Mouse (Mus musculus): ENCODE measurements around the gene Twf1. TPM values are rescaled to one million over a fixed set of nuclear protein-coding genes. Genes with fewer than 3 reads are reported as not detected.

The Twf1 gene
- polyA plus RNA-seq, 1 experiment from 2014 or later: 112 TPM

DNA sequence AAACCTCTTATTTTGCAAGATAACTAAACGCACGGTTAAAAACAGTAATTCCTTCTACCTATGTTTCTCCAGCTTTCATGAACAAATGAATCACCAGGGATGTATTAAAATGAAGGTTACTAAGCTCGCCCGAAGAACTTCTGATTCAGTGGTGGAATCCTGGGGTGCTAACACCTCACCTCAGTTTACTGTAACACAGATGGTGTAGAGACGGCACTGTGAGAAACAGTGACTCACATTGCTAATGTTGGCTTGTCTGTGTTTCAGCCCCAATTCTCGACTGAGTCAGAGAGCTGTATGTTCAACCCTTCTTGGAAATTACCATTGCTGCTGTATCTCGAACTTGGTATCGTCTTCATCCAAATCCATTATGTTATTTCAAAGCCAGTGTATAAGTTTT, 18.1 kb upstream of the Twf1 start:
- no peaks in the 10 kb centered on the region for H3K4me1 ChIP-seq (ENCODE audit: control insufficient read depth, insufficient read depth, low read length)
- DNase-seq (ENCODE audit: low spot score, missing footprints): no peak
- H3K36me3 ChIP-seq (ENCODE audit: control insufficient read depth, insufficient read depth, low read length): no peaks in the 10 kb centered on the region
- H3K4me3 ChIP-seq (ENCODE audit: low read depth, low read length): no peak overlapping the region
- H3K9ac ChIP-seq (ENCODE audit: low read length): no peak overlapping the region
- 92% methylated on average over 8 of the region's 8 CpGs for WGBS
- H3K27me3 ChIP-seq (ENCODE audit: control insufficient read depth, insufficient read depth, low read length): no peaks in the 10 kb centered on the region
- no peaks in the 10 kb centered on the region for H3K9me3 ChIP-seq (ENCODE audit: control insufficient read depth, low read length)
- H3K27ac ChIP-seq (ENCODE audit: low read depth, low read length): no peak overlapping the region
- no peak for ATAC-seq (ENCODE audit: low FRiP score)
- no peak overlapping the region for H3K4me2 ChIP-seq

DNA sequence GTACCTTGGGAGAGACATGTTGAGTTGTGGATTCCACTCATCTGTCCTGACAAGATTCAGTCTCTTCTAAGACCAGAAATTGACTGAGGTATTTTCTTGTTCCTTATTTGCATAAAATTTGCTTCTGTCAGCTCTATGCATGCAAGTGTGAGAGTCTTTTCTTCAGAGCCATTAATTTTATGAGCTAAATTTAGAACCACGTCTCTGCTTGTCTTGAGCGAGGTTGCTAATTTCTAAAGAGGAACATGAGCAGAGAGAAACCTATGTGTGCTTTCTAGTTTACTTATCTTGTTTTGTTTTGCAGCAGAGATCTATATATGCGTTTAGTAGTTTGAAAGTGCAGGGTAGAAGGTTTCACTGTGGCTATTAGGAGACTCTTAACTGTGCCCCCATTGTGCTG, 12.8 kb upstream of the Twf1 start:
- no peak for DNase-seq (ENCODE audit: low spot score, missing footprints)
- H3K9me3 ChIP-seq (ENCODE audit: control insufficient read depth, low read length): no peaks in the 10 kb centered on the region

GRCm38 (mm10) chr15:94601339-94601738, 11.7 kb upstream of the Twf1 start:
- no peak overlapping the region for H3K27ac ChIP-seq (ENCODE audit: low read depth, low read length)
- H3K27me3 ChIP-seq (ENCODE audit: control insufficient read depth, insufficient read depth, low read length): no peaks in the 10 kb centered on the region
- no peaks in the 10 kb centered on the region for H3K36me3 ChIP-seq (ENCODE audit: control insufficient read depth, insufficient read depth, low read length)
- H3K4me2 ChIP-seq: no peak overlapping the region
- H3K4me1 ChIP-seq (ENCODE audit: control insufficient read depth, insufficient read depth, low read length): no peaks in the 10 kb centered on the region
- no peaks in the 10 kb centered on the region for H3K9me3 ChIP-seq (ENCODE audit: control insufficient read depth, low read length)
- no peak overlapping the region for H3K4me3 ChIP-seq (ENCODE audit: low read depth, low read length)
- no peak overlapping the region for H3K9ac ChIP-seq (ENCODE audit: low read length)
- no peak for DNase-seq (ENCODE audit: low spot score, missing footprints)
- 20% methylated on average over 3 of the region's 3 CpGs for WGBS
- 0 out of 2 replicates have a peak, but pooled peaks have one; percentile 46 for ATAC-seq (ENCODE audit: low FRiP score)

More for the DNA sequence above, 12.8 kb upstream of the Twf1 start:
- Histone ChIP-seq H3K9ac (ENCODE audit: low read length) (no peak overlapping the region), H3K27ac (ENCODE audit: low read depth, low read length) (no peak overlapping the region), H3K4me2 (no peak overlapping the region), H3K4me3 (ENCODE audit: low read depth, low read length) (no peak overlapping the region), H3K36me3 (ENCODE audit: control insufficient read depth, insufficient read depth, low read length) (no peaks in the 10 kb centered on the region), H3K4me1 (ENCODE audit: control insufficient read depth, insufficient read depth, low read length) (no peaks in the 10 kb centered on the region), H3K27me3 (ENCODE audit: control insufficient read depth, insufficient read depth, low read length) (no peaks in the 10 kb centered on the region)
- 80% methylated on average over 3 of the region's 3 CpGs for WGBS
- no peak for ATAC-seq (ENCODE audit: low FRiP score)

DNA sequence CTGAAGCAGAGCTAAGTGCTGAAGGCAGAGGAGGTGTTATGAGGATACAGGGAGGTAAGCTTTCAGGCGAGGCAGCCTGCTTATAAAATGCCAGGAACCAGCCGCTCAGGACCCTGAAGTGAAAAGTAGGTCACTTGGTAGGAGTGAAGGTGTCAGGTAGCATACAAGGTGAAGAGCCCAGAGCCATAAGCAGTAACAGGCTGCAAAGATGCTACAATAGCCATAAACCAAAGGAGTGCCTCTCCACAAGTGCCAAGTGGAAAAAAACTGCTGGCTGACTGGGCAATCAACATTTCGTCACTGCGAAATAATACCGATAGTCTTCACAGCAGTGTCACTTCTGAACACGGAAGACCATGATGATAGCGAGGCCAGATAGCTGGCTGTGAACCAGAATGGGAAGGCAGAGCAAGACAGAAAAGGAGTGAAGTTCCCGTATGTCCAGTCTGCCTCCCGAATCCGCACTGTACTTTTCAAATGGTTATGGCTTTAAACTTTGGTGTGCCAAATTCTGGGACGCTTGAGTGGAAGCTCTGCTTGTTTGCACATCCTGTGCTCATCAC, 10.5 kb upstream of the Twf1 start:
- H3K36me3 ChIP-seq (ENCODE audit: control insufficient read depth, insufficient read depth, low read length): no peaks in the 10 kb centered on the region
- H3K9ac ChIP-seq (ENCODE audit: low read length): no peak overlapping the region
- H3K27me3 ChIP-seq (ENCODE audit: control insufficient read depth, insufficient read depth, low read length): no peaks in the 10 kb centered on the region
- no peak overlapping the region for H3K4me2 ChIP-seq
- H3K9me3 ChIP-seq (ENCODE audit: control insufficient read depth, low read length): no peaks in the 10 kb centered on the region
- DNase-seq (ENCODE audit: low spot score, missing footprints): no peak
- H3K4me3 ChIP-seq (ENCODE audit: low read depth, low read length): no peak overlapping the region
- no peak for ATAC-seq (ENCODE audit: low FRiP score)
- no peaks in the 10 kb centered on the region for H3K4me1 ChIP-seq (ENCODE audit: control insufficient read depth, insufficient read depth, low read length)
- no peak overlapping the region for H3K27ac ChIP-seq (ENCODE audit: low read depth, low read length)
- WGBS: 85% methylated on average over 11 of the region's 11 CpGs

DNA sequence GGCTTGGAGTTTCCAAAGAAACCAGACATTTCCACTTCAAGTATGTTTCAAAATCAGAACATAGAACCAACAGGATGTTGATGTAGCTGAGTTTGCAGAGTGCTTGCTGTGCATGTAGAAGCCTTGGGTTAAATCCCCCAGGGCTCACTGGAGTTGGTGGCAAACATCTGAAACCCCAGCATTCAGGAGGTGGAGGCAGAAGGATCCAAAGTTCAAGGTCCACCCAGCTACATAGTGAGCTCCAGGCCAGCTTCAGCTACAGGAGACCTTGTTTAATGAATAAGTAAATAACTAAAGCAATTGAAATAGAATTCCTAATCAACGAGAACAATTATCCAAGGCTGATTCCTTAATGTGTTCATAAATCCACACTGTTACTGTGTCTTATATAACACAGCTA, 3.9 kb upstream of the Twf1 start:
- Histone ChIP-seq H3K9ac (ENCODE audit: low read length) (no peak overlapping the region), H3K27ac (ENCODE audit: low read depth, low read length) (no peak overlapping the region), H3K4me3 (ENCODE audit: low read depth, low read length) (no peak overlapping the region), H3K4me1 (ENCODE audit: control insufficient read depth, insufficient read depth, low read length) (peaks cover 5% of the 10 kb centered on the region; the same call in 1 of the 2 replicates), H3K27me3 (ENCODE audit: control insufficient read depth, insufficient read depth, low read length) (no peaks in the 10 kb centered on the region), H3K9me3 (ENCODE audit: control insufficient read depth, low read length) (no peaks in the 10 kb centered on the region), H3K36me3 (ENCODE audit: control insufficient read depth, insufficient read depth, low read length) (no peaks in the 10 kb centered on the region), H3K4me2 (no peak overlapping the region)
- DNase-seq (ENCODE audit: low spot score, missing footprints) (no peak), ATAC-seq (ENCODE audit: low FRiP score) (no peak)
- WGBS: 80% methylated on average over 1 of the region's 1 CpGs

DNA sequence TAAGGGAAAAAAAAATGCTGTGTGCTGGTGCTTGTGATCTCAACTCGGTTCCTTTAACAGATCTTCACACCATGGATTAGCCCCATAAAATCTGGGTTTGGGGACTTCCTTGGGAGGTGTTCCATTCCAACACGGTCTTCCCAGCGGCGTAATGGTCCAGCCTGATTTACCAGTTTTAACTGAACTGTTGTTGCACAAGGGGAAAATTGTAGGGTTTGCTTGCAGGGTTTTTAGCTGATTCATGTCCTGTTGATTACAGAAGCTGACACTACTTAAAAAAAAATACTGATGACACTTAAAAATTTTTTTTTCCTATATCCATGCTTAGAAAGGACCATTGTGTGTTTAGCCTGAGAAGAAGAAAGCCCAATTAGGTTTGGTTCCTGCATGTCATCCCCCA, 1.7 kb upstream of the Twf1 start:
- no peak overlapping the region for H3K9ac ChIP-seq (ENCODE audit: low read length)
- H3K36me3 ChIP-seq (ENCODE audit: control insufficient read depth, insufficient read depth, low read length): no peaks in the 10 kb centered on the region
- H3K9me3 ChIP-seq (ENCODE audit: control insufficient read depth, low read length): no peaks in the 10 kb centered on the region
- no peak overlapping the region for H3K4me3 ChIP-seq (ENCODE audit: low read depth, low read length)
- ATAC-seq (ENCODE audit: low FRiP score) (no peak), DNase-seq (ENCODE audit: low spot score, missing footprints) (no peak)
- H3K4me2 ChIP-seq: no peak overlapping the region
- no peaks in the 10 kb centered on the region for H3K27me3 ChIP-seq (ENCODE audit: control insufficient read depth, insufficient read depth, low read length)
- no peak overlapping the region for H3K27ac ChIP-seq (ENCODE audit: low read depth, low read length)
- 88% methylated on average over 4 of the region's 4 CpGs for WGBS
- peaks cover 10% of the 10 kb centered on the region; the same call in 1 of the 2 replicates for H3K4me1 ChIP-seq (ENCODE audit: control insufficient read depth, insufficient read depth, low read length)

DNA sequence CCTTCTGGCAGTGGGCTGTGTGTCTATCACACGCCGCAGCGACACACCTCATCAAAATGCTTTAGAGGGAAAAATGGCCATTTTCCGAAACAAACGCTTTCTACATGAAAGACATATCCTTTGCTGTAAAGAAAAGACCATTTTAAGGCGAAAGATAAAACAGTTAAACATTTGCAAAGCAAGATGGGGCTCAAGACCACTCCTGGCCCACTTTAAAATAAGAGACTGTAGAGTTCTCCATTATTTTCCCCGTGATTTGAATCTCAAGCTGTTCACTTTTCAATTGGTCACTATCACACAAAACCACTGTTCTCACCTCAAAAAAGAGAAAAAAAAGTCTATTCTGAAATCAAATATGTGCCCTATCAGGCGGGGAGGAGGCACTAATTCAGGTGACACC, 394 bp upstream of the Twf1 start:
- Histone ChIP-seq H3K9me3 (ENCODE audit: control insufficient read depth, low read length) (no peaks in the 10 kb centered on the region), H3K27me3 (ENCODE audit: control insufficient read depth, insufficient read depth, low read length) (no peaks in the 10 kb centered on the region), H3K36me3 (ENCODE audit: control insufficient read depth, insufficient read depth, low read length) (no peaks in the 10 kb centered on the region), H3K4me2 (peak overlapping the region; percentile 41), H3K4me1 (ENCODE audit: control insufficient read depth, insufficient read depth, low read length) (peaks cover 10% of the 10 kb centered on the region; the same call in 1 of the 2 replicates), H3K27ac (ENCODE audit: low read depth, low read length) (no peak overlapping the region), H3K9ac (ENCODE audit: low read length) (peak overlapping the region; percentile 57), H3K4me3 (ENCODE audit: low read depth, low read length) (peak overlapping the region; percentile 91)
- ATAC-seq (ENCODE audit: low FRiP score) (peak; percentile 14), DNase-seq (ENCODE audit: low spot score, missing footprints) (peak; percentile 93)
- WGBS: 13% methylated on average over 8 of the region's 8 CpGs

GRCm38 (mm10) chr15:94587826-94588715, 1.6 kb downstream of the Twf1 start:
- Histone ChIP-seq H3K36me3 (ENCODE audit: control insufficient read depth, insufficient read depth, low read length) (peaks cover 7% of the 10 kb centered on the region; the same call in 1 of the 2 replicates), H3K27me3 (ENCODE audit: control insufficient read depth, insufficient read depth, low read length) (no peaks in the 10 kb centered on the region), H3K27ac (ENCODE audit: low read depth, low read length) (no peak overlapping the region), H3K9ac (ENCODE audit: low read length) (no peak overlapping the region), H3K4me3 (ENCODE audit: low read depth, low read length) (no peak overlapping the region), H3K9me3 (ENCODE audit: control insufficient read depth, low read length) (no peaks in the 10 kb centered on the region), H3K4me1 (ENCODE audit: control insufficient read depth, insufficient read depth, low read length) (peaks cover 10% of the 10 kb centered on the region; the same call in 1 of the 2 replicates), H3K4me2 (no peak overlapping the region)
- DNase-seq (ENCODE audit: low spot score, missing footprints) (no peak), ATAC-seq (ENCODE audit: low FRiP score) (no peak)
- 91% methylated on average over 9 of the region's 9 CpGs for whole genome bisulfite sequencing

DNA sequence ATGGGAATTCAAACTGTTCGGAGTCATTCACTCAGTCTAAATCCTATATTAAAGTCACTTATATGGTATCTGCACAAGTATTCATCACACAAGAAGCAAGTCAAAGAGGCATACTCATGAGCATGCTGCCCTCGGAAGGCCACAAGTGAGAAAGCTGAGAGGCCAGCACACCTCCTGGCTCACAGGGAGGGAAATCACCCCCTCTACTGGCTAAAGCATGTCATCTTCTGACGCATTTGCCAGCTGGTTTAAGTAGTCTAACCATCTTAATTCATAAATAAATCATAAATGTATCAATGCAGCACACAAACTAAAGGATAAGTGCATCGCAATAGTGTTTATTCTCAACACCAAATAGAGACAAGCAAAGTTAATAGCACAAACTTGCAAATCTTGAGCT, 5.0 kb downstream of the Twf1 start:
- peaks cover 10% of the 10 kb centered on the region; the same call in 1 of the 2 replicates for H3K4me1 ChIP-seq (ENCODE audit: control insufficient read depth, insufficient read depth, low read length)
- H3K36me3 ChIP-seq (ENCODE audit: control insufficient read depth, insufficient read depth, low read length): peaks cover 22% of the 10 kb centered on the region; the same call in 1 of the 2 replicates
- H3K9me3 ChIP-seq (ENCODE audit: control insufficient read depth, low read length): no peaks in the 10 kb centered on the region
- no peak overlapping the region for H3K4me3 ChIP-seq (ENCODE audit: low read depth, low read length)
- no peak overlapping the region for H3K27ac ChIP-seq (ENCODE audit: low read depth, low read length)
- no peak overlapping the region for H3K9ac ChIP-seq (ENCODE audit: low read length)
- ATAC-seq (ENCODE audit: low FRiP score) (no peak), DNase-seq (ENCODE audit: low spot score, missing footprints) (no peak)
- no peaks in the 10 kb centered on the region for H3K27me3 ChIP-seq (ENCODE audit: control insufficient read depth, insufficient read depth, low read length)
- no peak overlapping the region for H3K4me2 ChIP-seq
- WGBS: 83% methylated on average over 4 of the region's 4 CpGs
